Mouse (Mus musculus) stomach, embryonic 14.5 days (tissue): ENCODE measurements around the gene Zdhhc5. TPM values are rescaled to one million over a fixed set of nuclear protein-coding genes. Genes with fewer than 3 reads are reported as not detected.

ENCODE experiments used
- ATAC-seq: fragments of 200-750 bp; cut with Nextera tagmentation; 2 replicates; pipeline ENCODE4 v1.8.0; 2017; ENCODE audit warnings: low read depth, moderate TSS enrichment; ENCODE audit not compliant: insufficient number of reproducible peaks, insufficient read depth, low FRiP score
- H3K27ac ChIP-seq: fragments of 300-500 bp; sonication (generic); 2 replicates; pipeline ENCODE4 v1.5.1; 2014; ENCODE audit warnings: mild to moderate bottlenecking, low read length, moderate library complexity, mixed read lengths
- H3K27me3 ChIP-seq: fragments of 300-500 bp; sonication (generic); 2 replicates; pipeline ENCODE4 v1.6.1; 2014; ENCODE audit warnings: low read length, control low read depth, mixed read lengths; ENCODE audit not compliant: control insufficient read depth, insufficient read depth
- H3K36me3 ChIP-seq: fragments of 300-500 bp; sonication (generic); 2 replicates; pipeline ENCODE4 v1.6.1; 2014; ENCODE audit warnings: mild to moderate bottlenecking, control low read depth, low read length, moderate library complexity, mixed read lengths; ENCODE audit not compliant: control insufficient read depth, insufficient read depth
- H3K4me1 ChIP-seq: fragments of 300-500 bp; sonication (generic); 2 replicates; pipeline ENCODE4 v1.6.1; 2014; ENCODE audit warnings: low read length, control low read depth, mixed read lengths; ENCODE audit not compliant: control insufficient read depth, insufficient read depth
- H3K4me2 ChIP-seq: fragments of 300-500 bp; sonication (generic); replicated peaks from 2 replicates; pipeline ENCODE4 v1.6.1; 2014; ENCODE audit warnings: low read depth, low read length, control low read depth
- H3K4me3 ChIP-seq: fragments of 300-500 bp; sonication (generic); 2 replicates; pipeline ENCODE4 v1.5.1; 2014; ENCODE audit warnings: low read depth, low read length, control low read depth
- H3K9ac ChIP-seq: fragments of 300-500 bp; sonication (generic); replicated peaks from 2 replicates; pipeline ENCODE4 v1.6.1; 2014; ENCODE audit warnings: low read depth, mild to moderate bottlenecking, control low read depth, low read length, moderate library complexity, mixed read lengths
- H3K9me3 ChIP-seq: fragments of 300-500 bp; sonication (generic); 2 replicates; pipeline ENCODE4 v1.6.1; 2016; ENCODE audit warnings: low read depth, low read length, control low read depth; ENCODE audit not compliant: control insufficient read depth
- WGBS: fragments of 180-500 bp; shearing (Covaris S2); extraction: QIAGEN DNeasy Blood & Tissue Kit; methylation state at CpG from one replicate; pipeline ENCODE4 v1.1.7; 2014; 5-methylcytosine and 5-hydroxymethylcytosine counted together
- polyA plus RNA-seq: library from polyadenylated mRNA; unstranded; fragments of >200 nt; fragmentation: Nextera tagmentation; extraction: Ambion mirVana; gene quantifications from 2 replicates; pipeline ENCODE4 v1.2.1, GENCODE M21; 2014

Zdhhc5 gene
- polyA plus RNA-seq, 1 experiment from 2014 or later = 35.9 TPM

GRCm38 (mm10) chr2:84704329-84704728 lies 10.7 kb downstream of the Zdhhc5 start:
- Histone ChIP-seq H3K4me1 (0 out of 2 replicates have a peak, but pooled peaks cover 4% of the 10 kb centered on the region), H3K27ac (peak overlapping the region; percentile 63; the same call in 1 of the 2 replicates), H3K4me2 (no peak overlapping the region), H3K27me3 (no peaks in the 10 kb centered on the region), H3K36me3 (peaks cover 35% of the 10 kb centered on the region), H3K9me3 (no peaks in the 10 kb centered on the region), H3K4me3 (no peak overlapping the region), H3K9ac (no peak overlapping the region)
- WGBS = 84% methylated on average over 5 of the region's 5 CpGs
- ATAC-seq = no peak

- Histone ChIP-seq H3K27me3 (no peaks in the 10 kb centered on the region), H3K27ac (no peak overlapping the region), H3K36me3 (peaks cover 30% of the 10 kb centered on the region), H3K4me1 (0 out of 2 replicates have a peak, but pooled peaks cover 4% of the 10 kb centered on the region), H3K4me3 (no peak overlapping the region), H3K9me3 (no peaks in the 10 kb centered on the region), H3K4me2 (no peak overlapping the region), H3K9ac (no peak overlapping the region)
- WGBS = 91% methylated on average over 1 of the region's 1 CpGs
- ATAC-seq = no peak
These were observed 11.5 kb downstream of the Zdhhc5 start for GRCm38 (mm10) chr2:84703497-84703896.

GRCm38 (mm10) chr2:84695007-84695695 lies 19.8 kb downstream of the Zdhhc5 start:
- peak; percentile 63; the same call in 1 of the 2 replicates for ATAC-seq
- Histone ChIP-seq H3K36me3 (peaks cover 56% of the 10 kb centered on the region), H3K27ac (no peak overlapping the region), H3K4me2 (no peak overlapping the region), H3K4me1 (no peaks in the 10 kb centered on the region), H3K9me3 (no peaks in the 10 kb centered on the region), H3K27me3 (no peaks in the 10 kb centered on the region), H3K9ac (no peak overlapping the region), H3K4me3 (no peak overlapping the region)
- WGBS = 82% methylated on average over 5 of the region's 5 CpGs

- H3K36me3 ChIP-seq = peaks cover 83% of the 10 kb centered on the region
These were observed 24.9 kb downstream of the Zdhhc5 start for GRCm38 (mm10) chr2:84690050-84690449.

GRCm38 (mm10) chr2:84688080-84688844 lies 26.7 kb downstream of the Zdhhc5 start:
- Histone ChIP-seq H3K27me3 (no peaks in the 10 kb centered on the region), H3K9ac (no peak overlapping the region), H3K9me3 (no peaks in the 10 kb centered on the region), H3K27ac (no peak overlapping the region), H3K36me3 (peaks cover 71% of the 10 kb centered on the region), H3K4me1 (no peaks in the 10 kb centered on the region), H3K4me2 (no peak overlapping the region), H3K4me3 (no peak overlapping the region)
- ATAC-seq = no peak
- 67% methylated on average over 2 of the region's 2 CpGs for WGBS

More at GRCm38 (mm10) chr2:84690050-84690449, 24.9 kb downstream of the Zdhhc5 start:
- Histone ChIP-seq H3K9me3 (no peaks in the 10 kb centered on the region), H3K27me3 (no peaks in the 10 kb centered on the region), H3K4me3 (no peak overlapping the region), H3K4me2 (no peak overlapping the region), H3K27ac (no peak overlapping the region), H3K4me1 (no peaks in the 10 kb centered on the region), H3K9ac (no peak overlapping the region)
- 93% methylated on average over 12 of the region's 12 CpGs for WGBS
- no peak for ATAC-seq

- no peaks in the 10 kb centered on the region for H3K27me3 ChIP-seq
- H3K4me2 ChIP-seq = no peak overlapping the region
- WGBS = 64% methylated on average over 6 of the region's 6 CpGs
- H3K27ac ChIP-seq = no peak overlapping the region
- ATAC-seq = no peak
- H3K4me3 ChIP-seq = no peak overlapping the region
- peaks cover 24% of the 10 kb centered on the region; the same call in 1 of the 2 replicates for H3K36me3 ChIP-seq
- H3K9ac ChIP-seq = no peak overlapping the region
- H3K9me3 ChIP-seq = no peaks in the 10 kb centered on the region
- H3K4me1 ChIP-seq = 0 out of 2 replicates have a peak, but pooled peaks cover 8% of the 10 kb centered on the region
These were observed 32.3 kb downstream of the Zdhhc5 start for GRCm38 (mm10) chr2:84682605-84683183.

GRCm38 (mm10) chr2:84679016-84679415 lies 36.0 kb downstream of the Zdhhc5 start, which contains the start of gene Tmx2:
Gene Tmx2 (minus strand): TSS chr2:84679140.
- Histone ChIP-seq H3K4me1 (peaks cover 13% of the 10 kb centered on the region; the same call in 1 of the 2 replicates), H3K9me3 (no peaks in the 10 kb centered on the region), H3K4me3 (peak within 1 kb of the TSS; percentile 98), H3K9ac (peak within 1 kb of the TSS; percentile 77), H3K27me3 (no peaks in the 10 kb centered on the region), H3K36me3 (peaks cover 4% of the 10 kb centered on the region; the same call in 1 of the 2 replicates), H3K27ac (peak within 1 kb of the TSS; percentile 79), H3K4me2 (peak within 1 kb of the TSS; percentile 80)
- ATAC-seq = no peak
- 14% methylated on average over 8 of the region's 8 CpGs for WGBS
